Mouse (Mus musculus) NIH3T3 (cell line): ENCODE measurements at regions not wholly inside any gene's neighbourhood (a gene's known extent, or its start where the extent isn't known, plus 50 kb on each side); places are given as distances from the start of the nearest gene placed in this dataset.

Experiments used
- DNase-seq: peaks from one replicate; pipeline ENCODE4 v3.0.0-alpha.2; 2012; ENCODE audit warnings: low read depth

DNA sequence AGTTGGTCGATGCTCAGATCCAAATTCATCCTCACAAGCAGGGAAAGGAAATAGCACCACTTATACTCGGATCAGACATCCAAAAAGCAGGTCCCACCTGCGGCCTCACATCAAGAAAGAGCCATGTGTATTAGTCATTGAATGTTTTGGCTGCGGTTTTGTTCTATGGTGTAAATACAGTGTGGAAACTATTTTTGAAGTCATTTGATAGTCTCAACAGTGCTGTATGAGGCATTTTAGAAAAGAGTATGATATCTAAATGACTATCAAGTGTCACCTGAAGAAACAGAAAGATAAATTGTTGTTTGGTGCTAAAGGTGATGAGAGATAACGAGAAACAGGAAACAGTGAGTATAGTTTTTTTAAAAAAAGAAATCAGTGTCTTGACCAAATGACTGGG lies 74.7 kb downstream of the Cep44 start:
- no peak for DNase-seq

DNA sequence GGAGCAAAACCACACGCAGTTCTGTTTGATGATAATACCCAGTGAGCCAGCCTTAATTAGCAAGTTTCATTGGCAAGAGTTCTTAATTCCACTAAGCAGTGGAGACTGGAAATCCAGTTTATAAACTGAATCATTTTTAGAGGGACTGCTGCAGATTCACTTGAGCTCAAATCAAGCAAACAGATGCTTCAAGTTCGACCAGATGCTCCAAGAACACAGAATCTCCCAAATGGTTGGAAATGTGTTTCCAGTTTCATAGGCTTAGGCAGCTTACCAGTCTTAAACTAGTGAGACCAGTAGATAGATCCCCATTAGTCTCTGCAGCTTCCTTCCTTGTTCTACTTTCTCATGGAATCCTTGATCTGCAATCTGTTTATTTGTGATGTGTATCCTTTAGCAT lies 75.7 kb downstream of the Cep44 start:
- no peak for DNase-seq

DNA sequence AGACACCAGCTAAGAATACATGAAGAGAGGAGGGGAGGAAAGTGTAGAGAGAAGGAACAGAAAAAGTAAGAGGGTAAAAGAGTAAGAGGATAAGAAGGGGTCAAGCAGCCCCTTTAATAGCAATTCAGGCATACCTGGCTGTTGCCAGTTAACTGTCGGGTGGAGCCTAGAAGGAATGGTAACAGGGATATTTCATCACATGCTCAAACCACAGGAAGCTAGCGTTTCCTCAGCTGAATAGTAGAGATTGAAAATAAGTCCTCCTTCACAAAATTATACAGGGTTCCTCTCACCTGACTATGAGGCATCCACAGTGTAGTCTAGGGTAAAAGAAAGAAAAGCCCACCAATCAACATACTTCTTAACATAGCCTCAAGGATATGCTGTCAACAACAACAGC lies 76.5 kb downstream of the Cep44 start:
- DNase-seq: no peak

DNA sequence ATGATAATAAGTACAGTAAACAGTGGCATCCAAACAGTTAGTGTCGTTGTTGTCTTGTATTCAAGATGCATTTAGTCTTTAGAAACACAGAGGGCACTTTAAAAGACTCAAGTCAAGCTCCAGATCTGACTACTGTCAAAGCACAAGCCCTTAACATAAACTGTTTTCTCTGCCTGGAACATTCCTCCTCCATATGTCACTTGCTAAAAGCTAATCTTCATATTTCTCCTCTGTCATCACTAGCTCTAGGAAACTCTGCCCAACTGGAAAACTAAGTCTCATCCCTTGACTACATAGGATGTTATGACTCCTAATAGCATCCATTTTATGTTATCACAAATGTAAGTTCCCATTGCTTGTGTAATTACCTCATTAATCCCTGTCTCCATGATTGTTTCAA lies 85.8 kb downstream of the Cep44 start:
- DNase-seq: peak; percentile 51

DNA sequence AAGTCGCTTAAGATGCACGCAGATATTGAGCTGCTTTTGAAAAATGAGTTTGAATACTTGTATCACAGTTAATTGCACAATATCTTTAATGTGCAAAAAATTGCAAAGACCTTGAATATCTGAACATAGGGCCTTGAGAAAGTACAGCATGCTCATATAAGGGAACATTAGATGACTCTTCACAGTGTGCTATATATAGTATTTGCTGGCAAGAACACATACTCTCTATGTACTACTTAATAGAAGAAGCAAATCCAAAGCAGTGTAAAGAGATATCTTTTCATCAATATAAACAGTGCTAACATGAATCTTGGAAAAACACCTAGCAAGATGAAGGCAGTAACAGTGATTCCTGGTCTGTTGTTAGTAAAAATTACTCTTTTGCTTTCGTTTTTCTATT lies 99.9 kb downstream of the Cep44 start:
- DNase-seq: no peak

DNA sequence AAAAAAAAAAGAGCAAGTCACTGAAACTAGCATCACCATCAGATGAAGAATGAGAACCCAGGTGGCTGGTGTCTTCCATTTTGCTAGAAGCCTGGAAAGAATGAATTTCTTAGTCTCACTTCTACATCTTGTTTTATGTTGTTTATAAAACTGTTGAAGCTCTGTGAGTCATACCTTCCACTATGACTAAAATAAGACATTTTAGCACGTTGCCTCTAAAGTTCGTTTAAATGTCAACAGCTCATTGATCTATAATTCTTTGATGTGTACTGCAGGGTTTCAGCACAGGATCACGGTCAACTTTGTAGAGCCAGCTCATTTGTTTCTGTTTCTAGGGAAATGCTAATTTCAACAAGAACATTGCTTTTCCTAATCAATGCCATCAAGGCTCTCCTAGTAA lies 107.2 kb downstream of the Cep44 start:
- DNase-seq: peak; percentile 36

DNA sequence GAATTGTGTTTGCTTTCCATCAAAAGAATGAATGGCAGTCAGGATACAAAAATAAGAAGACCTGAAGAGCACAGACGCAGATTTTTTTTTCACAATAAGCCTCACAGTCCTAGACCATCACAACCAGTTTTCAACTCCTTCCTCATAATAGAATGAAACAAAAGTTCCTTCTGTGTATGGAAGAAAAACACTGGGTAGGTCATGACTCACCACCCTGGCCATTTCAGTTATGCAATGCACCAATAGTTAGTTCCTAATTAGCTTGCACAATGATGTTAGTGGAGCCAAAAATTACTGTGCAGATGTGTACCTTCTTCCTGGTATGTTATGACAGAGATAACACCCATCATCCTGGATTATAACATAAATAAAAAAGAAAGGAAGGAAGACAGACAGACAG lies 111.4 kb downstream of the Cep44 start:
- peak; percentile 75 for DNase-seq

DNA sequence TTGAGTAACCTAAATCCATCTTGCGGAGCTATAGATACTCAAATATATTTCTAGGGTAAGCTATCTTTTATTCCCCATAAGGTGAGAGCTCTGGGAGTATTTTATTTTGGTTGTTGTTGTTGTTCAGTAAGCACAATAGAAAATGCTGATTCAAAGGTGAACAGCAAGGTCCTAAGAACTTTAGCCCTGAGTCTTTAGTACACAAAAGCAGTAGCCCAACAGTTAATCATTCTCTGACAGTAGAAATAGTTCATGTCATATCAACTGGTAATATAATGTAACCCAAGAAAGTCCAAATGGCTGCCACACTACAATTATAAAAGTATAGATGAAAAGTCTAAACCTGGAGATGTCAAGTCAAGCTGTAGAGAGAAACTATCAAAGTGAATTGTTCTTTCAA lies 116.0 kb downstream of the Cep44 start:
- DNase-seq: no peak

DNA sequence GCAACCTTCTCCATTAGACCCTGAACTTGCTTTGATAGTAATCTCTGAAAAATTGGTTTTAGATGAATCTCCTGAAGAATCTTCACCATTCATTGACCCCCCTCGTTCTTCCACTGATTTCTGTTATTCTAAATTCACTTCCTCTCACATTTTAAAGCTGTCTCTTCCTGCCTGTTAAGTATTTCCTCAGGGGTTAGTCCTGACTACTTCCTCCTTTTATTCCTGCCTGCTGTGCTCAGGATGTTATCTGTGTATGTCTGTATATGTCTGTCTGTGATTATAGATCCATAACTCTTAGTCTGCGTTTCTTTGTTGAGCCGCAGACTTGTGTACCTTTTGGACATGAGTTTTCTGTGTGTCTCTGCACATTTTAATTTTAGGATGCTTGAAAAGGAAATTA lies 117.6 kb downstream of the Hpgd start:
- no peak for DNase-seq

DNA sequence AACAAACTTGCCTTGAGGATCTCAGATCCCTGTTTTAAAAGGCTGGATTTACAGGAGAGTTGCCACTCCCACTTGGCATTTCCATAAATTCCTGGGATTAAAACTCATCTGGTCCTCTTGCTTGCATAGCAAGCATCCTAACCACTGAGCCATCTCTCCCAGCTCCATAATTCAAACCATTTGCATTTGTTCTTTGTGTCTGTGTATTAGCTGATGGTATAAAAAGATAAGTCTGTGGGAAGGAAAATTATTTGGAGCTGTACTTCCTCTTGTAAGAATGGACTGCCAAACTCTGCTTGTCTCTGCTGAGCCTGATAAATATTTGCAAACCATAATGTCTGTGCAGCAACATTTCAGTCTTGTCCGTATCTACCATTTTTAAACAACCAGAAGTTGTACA lies 116.0 kb downstream of the Hpgd start:
- no peak for DNase-seq

DNA sequence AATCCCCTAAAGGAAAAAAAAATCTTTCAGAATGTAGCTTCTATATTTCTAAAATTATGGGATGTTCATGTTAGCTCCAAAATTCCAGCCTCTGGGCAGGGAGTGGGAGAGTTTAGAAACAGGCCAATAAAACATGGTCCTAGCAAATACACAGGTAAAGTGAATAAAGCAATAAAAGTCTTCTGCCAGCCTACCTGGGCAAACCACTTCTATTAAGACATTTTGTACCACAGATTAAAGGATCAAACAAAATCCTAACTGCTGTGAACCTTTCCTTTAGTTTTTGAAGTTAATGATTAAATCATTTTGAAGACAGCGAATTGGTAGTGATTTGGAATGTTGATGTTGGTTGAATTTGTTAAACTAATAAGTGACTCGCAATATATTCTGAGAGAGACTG lies 112.9 kb downstream of the Hpgd start:
- DNase-seq: no peak

DNA sequence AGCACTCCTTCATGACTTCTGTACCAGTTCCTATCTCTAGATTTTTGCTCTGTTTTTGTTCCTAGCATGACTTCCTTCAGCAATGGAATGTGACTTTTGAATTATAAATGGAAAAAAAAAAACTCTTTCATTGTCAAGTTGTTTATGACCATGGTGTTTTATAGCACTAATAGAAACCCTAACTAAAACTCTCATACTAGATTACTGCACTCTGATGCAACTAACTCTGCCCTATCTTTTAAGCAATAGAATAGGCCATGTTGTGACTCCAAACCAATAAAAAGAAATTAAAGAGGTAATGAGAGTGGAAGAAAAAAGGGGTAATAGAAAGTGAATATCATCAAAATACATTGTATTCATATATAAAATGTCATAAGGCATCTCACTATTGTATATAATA lies 111.9 kb downstream of the Hpgd start:
- DNase-seq: no peak

DNA sequence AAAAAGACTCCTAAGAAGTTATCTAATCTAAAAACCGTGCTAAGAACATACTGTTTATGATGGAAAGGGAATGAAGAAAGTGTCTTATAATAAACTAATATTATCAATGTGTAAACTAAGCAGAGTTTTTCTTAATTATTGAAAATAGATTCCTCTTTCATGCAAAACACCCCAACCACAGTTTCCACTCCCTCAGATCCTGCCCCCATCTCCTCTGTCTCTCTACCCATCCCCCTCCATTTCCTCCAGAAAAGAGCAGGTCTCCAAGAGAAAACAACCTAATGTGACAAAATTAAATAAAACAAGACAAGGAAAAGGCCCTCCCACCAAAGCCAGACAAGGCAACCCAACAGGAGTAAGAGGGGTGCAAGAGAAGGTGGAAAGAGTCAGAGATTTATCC lies 103.2 kb downstream of the Hpgd start:
- DNase-seq: no peak

DNA sequence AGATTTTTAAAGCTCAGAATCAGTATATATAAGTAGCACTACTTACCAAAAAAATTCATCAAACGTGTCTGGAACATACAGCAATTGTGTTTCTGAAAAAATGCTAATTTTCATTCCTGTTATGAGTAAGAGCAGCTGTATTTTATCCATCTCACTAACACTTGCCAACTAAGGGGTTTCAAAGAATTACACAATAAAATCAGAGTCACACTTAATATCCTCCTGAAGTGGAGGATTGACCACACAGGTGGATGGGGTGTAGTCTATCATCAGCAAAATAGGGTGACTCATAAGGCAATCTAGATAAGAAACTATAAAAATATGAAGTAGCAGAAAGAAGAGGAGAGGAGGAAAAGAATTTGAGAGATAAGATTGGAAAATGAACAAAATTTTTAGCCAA lies 102.0 kb downstream of the Hpgd start:
- DNase-seq: no peak

DNA sequence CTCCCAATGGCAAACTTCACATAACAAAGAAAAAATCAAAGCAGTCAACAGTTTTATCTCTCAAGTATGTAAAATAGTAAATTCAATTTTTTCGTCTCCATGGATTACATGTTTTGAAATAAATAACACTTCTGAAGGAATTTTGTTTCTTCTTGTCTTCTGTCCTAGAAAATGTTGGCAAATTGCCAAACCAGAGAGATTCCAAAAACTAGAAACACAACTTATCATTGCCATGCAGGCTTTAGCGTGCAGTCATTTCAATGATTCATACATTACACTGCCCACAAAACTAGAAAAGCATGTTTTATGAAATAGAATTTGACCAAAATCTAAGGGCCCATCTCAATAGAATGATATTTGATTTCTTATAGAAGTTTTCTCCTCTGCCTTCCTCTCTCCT lies 98.2 kb downstream of the Hpgd start:
- peak; percentile 81 for DNase-seq

DNA sequence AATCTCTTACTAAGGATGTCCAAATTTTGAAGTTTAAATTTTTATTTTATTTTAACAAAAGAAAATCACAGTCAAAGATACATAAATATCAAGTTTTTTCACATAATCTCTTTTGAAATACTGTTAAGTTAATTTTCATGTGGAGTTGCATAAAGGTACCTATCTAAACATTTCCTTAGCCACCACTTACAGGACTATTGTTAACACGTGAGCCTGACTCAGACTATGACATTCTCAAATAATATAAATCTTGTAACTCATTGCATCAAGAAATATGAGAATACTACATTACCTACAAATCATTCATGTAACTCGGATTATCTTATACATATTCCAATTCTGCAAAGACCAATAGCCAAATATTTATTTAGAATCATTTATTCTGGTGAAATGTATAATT lies 97.8 kb downstream of the Hpgd start:
- no peak for DNase-seq
